Mouse (Mus musculus) frontal cortex, adult 2 months (tissue): ENCODE data around the gene Akt1s1. TPM values are rescaled to one million over a fixed set of nuclear protein-coding genes. Genes with fewer than 3 reads are reported as not detected.

ENCODE experiments used
- DNase-seq, 2 experiments: peaks; one replicate each; pipeline ENCODE4 v3.0.0; 2022; ENCODE audit warnings: low spot score in 1 of 2; ENCODE audit errors: extremely low spot score in 1 of 2
- polyA plus RNA-seq: library from polyadenylated mRNA; depleted of rRNA; stranded (reverse); fragments of >200 nt; gene quantifications from 2 replicates; pipeline ENCODE4 v1.2.3, GENCODE M21; 2012

Akt1s1 gene
- polyA plus RNA-seq, 1 experiment = 87.0 TPM

DNA sequence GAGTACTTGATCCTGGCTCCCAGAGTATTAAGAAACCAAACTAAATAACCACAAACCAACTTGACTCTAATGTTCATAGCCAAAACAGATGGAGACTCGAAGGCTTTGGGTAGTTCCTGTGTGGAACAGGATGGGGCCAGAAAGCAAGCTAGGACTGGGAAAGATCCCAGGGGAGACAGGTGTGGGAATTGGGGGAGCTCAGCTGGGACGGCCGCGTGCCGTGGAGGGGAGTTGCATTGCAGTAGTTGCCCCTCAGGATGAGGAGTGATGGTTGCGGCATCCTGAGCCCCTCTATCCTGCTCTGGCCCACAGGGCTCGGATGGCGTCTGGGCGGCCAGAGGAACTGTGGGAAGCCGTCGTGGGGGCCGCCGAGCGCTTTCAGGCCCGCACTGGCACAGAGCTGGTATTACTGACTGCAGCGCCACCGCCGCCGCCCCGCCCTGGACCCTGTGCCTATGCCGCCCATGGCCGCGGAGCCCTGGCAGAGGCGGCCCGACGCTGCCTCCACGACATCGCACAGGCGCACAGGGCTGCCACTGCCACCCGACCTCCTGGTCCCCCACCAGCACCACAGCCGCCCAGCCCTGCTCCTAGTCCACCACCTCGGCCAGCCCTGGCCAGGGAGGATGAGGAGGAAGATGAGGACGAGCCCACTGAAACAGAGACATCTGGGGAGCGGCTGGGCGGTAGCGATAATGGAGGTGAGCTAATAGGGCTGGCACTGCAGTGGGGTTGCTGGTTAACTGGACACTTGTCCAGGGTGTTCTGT is 3.7 kb downstream of the Akt1s1 start:
- DNase-seq = no peak

DNA sequence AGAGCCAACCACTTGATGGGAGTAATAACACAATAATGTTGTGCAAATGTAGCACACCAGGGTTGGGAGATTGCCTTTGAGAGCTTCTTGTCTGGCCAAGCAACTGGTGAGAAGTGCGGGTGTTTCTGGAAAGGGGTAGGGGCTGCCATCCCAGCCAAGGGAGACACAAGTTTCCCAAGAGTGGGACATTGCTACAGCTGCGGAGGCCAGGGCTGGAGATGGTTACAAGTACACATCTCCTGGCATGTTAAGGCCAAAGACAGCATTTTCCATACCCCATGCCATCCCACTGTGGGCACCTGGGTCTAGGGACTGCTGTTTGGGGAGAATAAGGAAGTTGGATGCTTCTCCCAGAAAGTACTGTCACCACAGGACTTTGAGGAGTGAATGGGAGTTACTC is 4.3 kb downstream of the Akt1s1 start:
- DNase-seq = no peak

DNA sequence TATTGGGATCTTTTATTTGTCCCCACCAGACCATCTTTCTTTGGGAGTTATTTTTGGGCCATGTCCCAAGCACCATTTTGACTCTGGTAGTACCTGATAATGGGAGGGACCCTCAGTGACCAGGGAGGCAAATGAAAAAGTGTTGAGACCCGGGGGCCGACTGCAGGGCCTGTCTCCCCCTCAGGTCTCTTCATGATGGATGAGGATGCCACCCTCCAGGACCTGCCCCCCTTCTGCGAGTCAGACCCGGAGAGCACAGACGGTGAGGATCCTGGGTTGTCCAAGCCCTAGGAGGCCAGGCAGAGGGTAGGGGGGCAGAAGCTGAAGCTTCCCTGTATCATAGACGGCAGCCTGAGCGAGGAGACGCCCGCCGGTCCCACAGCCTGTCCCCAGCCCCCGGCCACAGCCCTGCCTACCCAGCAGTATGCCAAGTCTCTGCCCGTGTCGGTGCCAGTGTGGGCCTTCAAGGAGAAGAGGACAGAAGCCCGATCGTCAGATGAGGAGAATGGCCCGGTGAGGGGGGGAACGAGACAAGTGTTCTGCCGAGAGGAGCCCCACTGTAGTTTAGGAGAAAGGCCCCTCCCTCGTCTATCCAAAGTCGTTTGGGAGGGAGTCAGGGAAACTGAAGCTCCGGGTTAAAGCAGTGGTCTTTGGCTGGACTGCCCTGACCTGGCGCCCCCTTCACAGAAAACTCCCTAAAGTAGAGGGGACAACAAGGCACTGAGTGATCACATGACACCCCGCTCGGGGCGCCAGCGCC is 5.0 kb downstream of the Akt1s1 start:
- DNase-seq = no peak

DNA sequence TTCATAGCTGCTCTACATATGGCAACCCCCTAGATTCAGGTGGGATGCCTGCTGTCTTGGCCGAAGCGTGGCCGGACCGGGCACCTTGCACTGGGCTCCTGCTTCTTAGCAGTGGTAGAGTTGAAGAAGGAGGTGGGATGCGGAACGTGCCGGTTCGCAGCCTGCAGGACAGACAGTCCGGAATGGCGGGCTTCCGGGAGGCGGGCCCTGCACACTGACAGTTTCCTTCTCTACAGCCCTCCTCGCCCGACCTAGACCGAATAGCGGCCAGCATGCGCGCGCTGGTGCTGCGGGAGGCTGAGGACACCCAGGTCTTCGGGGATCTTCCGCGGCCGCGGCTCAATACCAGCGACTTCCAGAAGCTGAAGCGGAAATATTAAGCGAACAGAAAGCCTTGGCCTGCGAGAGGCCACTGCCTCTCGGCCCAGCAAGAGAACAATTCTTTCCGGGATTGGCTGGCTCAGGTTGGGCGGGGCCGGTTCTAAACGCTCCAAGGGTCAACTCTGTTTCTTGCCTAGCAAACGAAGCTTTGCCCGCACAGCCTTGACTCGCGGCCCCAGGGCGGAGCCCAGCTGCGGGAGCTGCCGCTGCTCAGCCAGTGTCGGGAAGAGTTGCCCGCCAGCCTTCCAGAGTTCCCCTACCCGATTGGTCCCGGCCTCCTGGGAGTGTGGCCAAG is 5.7 kb downstream of the Akt1s1 start:
- peak in 1 of 2 experiments; percentile 71 for DNase-seq

DNA sequence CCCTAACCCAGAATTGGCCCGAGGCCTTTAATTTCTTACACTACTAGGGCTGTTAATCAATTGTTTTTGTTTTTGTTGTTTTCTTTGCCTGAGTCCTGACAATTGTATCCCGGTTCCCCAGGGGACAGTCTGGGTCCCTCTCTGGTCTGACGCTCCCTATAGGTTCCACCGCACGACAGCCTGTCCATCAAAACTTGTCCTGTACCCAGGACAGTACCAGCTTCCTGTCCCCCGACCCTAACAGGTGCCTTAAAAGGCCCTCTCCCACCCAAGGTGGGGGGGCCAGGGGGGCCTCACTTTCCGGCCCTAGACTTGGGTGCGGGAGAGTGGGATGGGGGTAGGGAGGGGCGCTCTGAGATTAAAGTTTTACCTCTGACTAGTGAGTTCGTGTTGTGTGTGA is 6.2 kb downstream of the Akt1s1 start:
- no peak for DNase-seq

DNA sequence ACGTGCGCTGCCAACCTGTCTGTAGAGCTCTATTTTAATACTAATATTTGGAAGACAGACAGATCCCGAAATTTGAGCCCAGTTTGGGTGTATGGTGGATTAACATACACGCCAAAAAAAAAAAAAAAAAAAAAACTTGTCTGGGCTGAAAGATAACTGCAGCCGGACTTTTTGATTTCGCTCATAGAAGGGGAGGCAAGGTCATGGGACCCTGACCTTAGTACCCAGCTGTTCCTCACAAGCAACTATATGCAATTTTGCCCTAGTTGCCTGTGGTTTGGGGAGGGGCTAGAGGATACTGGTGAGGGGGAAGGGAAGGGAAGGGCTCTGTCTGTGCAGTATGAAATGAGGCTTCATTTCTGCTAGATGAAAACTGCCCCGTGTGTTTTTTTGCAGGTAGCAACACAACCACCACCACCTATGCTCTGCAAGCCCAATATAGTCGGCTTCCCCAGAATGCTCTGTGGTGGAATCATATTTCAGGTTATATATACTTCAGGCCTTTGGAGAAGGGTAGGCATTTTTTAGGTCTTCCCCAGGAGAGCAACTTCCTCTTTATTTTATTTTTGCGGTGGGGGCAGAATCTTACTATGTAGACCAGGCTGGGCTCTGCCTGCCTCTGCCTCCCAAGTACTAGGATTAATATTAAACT is 7.6 kb downstream of the Akt1s1 start:
- no peak for DNase-seq

DNA sequence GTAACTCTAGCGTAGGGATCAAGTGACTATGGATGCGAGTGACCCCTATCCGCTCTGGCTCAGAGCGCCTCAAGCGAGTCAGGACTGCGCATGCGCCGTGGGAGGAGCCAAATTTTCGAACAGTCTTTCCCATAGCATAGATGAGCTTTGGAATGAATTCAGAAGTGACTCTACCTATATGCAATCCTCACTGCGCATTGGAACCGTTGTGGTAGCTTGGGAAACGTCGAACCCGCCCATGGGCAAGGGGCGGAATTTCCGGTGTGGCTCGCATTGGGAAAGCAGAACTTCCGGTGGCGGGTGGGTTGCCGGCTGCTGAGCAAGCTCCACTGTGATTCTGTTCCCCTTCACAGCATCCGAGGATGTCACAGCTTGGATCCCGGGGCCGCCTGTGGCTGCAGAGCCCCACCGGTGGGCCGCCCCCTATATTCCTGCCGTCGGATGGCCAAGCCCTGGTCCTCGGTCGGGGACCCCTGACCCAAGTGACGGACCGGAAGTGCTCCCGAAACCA is 8.3 kb downstream of the Akt1s1 start, which contains the start of gene Pnkp:
Gene Pnkp (plus strand): TSS at position 98 of the 511 bp plus-strand sequence.
- DNase-seq = peak; percentile 93 to 96

DNA sequence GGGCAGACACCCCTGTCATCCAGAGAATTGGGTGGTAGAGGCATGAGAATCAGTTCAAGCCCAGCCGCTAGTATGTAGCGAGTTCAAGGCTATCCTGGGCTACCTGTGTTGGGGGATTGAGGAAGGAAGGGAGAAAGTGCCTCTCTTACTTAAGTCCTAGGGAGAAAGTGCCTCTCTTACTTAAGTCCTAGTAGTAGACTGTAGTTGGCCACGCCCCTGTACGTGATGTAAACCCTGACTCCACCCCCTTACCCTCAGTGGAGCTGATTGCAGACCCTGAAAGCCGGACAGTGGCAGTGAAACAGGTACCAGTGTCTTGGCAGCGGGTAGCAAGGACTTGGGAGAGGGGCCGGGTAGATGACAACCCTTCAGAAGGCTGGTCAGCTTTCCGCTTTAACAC is 9.1 kb downstream of the Akt1s1 start:
- DNase-seq = no peak

DNA sequence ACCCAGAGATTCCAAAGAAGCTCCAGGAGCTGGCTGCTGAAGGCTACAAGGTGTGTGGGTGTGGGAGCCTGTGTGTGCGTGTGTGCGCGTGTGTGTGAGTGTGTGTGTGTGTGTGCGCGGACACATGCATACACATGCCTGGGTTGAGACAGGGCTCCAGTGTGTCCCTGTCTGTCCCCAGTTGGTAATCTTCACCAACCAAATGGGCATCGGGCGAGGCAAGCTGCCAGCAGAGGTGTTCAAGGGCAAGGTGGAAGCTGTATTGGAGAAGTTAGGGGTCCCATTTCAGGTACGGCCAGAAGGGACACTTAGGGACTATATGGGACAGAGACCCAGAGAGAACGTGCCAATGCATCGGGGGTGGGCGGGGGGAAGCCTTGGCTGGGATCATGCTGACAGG is 11.1 kb downstream of the Akt1s1 start:
- no peak for DNase-seq

DNA sequence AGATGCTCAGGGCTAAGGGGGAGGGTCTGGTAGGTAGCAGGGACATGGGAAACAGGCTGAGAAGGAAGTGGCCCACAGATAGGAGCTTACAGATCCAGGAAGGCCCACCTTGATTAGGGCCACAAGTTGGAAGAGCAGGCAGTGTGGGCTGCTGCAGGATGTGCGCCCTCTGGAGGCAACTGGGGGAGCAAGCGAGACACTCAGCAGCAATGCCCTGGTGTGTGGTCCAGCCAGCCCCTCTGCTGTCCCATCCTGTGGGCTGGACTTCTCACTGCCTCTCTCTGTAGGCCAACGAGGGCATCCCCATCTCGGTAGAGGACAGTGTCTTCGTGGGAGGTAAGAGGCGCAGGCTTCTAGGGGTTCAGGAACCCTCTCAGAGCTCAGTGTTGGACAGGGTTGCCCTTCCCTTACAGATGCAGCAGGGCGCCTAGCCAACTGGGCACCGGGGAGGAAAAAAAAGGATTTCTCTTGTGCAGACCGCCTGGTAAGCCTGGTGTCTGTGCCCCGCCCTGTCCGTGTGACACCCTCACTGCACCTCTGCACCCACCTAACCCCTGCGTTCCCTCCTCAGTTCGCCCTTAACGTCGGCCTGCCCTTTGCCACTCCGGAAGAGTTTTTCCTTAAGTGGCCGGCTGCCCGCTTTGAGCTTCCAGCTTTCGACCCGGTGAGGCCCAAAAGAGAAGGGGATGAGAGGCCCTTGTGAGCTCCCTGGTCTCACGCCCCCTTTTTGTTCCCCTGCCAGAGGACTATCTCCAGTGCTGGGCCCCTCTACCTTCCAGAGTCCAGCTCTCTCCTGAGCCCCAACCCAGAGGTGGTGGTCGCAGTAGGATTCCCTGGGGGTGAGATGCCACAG is 12.0 kb downstream of the Akt1s1 start:
- peak in 1 of 2 experiments; percentile 71 for DNase-seq

DNA sequence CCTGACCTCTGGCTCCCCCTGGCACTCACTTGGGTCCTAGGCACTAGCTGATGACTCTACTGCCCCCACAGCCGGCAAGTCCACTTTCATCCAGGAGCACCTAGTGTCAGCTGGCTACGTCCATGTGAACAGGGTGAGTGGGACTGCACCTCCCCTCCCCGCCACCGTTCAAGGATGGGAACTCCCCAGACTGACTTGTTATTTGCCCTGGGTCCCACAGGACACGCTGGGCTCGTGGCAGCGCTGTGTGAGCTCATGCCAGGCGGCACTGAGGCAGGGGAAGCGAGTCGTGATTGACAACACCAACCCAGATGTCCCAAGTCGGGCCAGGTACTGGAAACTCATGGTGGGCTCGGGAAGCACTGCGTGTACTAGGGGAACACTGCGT is 12.6 kb downstream of the Akt1s1 start:
- no peak for DNase-seq

DNA sequence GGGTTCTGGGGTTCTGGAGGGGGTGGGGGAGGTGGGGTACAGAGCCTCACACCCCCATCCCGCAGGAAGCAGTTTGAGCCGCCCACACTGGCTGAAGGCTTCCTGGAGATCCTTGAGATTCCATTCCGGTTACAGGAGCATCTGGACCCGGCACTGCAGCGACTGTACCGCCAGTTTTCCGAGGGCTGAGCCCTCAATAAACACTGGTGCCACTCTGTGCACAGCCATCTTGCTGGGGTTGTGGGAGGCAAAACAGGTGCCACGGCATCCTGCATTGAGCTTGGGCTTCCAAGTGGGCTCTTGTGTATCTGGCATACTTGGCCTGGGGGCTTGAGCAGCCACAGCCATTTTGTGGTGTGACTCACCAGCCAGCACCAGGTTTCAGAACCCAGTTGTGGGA is 13.6 kb downstream of the Akt1s1 start:
- DNase-seq = no peak

DNA sequence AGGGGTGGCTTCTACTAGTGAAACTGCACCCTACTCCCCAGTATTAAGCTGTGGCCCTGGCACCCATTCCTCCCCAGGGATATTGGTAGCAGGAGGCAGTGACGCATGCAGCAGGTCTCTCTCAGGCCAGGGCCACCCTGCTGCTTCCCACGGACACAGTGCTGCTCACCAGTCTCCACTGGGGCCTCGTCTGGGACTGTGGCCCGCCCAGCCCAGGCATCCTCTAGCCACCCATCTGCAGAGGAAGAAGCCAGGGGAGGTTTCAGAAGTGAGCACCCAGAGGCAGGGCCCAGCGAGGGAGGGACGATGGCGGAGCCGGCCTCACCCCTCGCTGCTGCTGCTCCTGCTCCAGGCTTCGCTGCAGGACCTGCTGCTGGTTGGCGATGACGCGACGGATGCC is 14.4 kb downstream of the Akt1s1 start:
- no peak for DNase-seq

DNA sequence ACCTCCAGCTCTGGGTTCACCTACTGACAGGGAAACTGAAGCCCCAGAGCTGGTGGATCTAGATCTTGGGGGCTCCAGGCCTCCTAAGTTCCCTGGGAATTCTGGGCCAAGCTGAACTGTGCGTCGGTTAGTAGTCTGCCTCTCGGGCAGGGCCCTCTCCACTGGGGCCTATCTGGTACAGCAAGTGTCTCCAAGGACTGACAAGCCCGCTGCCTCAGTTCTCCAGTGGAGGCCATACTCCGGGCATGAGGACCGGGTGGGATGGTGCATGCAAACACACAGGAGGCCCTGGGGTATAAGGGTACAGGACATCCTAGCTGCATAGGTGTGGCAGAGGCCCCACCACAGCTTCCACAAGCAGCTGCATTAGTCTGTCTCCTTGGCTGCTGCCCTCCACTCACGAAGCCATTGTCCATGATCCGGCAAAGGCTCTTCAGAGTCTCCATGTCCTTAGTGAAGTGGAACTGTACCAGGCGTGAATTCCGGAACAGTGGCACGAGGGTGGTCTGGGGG is 15.2 kb downstream of the Akt1s1 start:
- DNase-seq = no peak

DNA sequence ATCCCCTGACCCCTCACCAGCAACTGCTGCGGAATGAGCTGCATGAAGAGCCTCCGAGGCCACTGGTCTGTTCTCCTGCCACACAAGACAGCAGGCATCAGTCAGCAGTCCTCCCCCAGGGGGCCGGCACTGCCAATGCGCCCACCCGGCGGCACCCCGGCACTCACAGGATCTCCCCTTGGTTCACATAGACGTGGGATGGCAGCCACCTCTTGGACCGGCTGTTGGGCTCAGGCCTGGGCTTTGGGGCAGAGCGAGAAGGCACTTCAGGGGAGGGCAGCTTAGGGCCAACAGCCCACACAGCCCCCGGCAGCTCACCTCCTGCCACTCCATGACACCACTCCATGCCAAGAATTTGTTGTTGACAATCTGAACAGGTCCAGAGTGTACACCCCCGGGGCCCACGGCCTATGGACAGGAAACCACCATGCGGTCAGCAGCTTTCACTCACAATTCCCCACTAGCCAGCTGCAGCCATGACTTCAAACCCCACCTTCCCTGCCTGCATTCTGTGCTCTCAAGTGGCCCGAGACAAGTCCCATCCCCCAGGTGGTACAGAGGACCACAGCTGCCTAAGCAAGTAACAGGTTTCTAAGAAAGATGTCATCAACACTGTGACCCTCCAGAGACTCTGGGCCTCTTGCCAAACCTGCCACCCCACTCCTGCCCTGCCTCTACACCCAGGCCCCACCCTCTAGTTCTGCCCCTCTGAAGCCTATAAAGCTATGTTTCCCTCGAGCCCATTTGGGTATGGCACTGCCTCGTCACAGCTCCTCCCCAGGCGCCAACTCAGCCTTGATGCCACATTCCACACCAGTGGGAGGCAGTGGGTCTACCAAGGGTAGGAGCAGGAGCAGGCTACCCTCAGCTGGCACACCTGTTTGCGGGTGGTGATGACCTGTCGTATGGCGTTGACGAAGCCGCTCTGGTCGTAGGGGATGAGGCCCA is 16.1 kb downstream of the Akt1s1 start:
- DNase-seq = no peak

DNA sequence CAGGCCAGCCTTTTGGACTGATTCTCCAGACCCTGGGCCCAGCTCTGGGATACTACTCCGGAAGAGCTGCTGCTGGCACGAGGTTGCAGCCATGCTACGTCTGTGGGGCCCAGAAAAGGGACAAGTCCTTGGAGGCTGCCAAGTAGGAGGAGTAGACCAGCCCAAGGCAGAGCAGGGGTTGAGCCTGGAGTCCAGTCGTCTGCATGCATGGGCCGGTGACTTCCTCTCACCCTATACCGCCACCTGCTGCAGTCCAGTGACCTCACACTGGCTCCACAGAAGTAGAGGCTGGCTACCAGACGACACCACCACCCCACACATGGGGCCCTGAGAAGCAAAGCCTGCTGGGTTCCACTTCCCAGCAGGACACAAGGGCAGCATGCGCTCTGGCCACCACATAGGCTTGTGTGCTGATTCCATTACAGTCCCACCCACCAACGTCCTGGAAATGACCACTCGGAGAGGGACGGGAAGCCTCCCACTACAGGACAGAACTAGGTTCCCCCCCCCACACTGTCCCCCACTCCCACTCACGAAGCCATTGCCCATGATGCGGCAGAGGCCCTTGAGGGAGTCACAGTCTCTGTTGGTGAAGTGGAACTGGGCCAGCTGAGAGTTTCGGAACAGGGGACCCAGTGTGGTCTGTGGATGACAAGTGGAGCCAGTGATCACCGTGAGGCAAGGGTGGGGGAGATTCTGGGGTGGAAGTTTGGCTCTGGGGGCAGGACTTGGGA is 17.7 kb downstream of the Akt1s1 start:
- no peak for DNase-seq

DNA sequence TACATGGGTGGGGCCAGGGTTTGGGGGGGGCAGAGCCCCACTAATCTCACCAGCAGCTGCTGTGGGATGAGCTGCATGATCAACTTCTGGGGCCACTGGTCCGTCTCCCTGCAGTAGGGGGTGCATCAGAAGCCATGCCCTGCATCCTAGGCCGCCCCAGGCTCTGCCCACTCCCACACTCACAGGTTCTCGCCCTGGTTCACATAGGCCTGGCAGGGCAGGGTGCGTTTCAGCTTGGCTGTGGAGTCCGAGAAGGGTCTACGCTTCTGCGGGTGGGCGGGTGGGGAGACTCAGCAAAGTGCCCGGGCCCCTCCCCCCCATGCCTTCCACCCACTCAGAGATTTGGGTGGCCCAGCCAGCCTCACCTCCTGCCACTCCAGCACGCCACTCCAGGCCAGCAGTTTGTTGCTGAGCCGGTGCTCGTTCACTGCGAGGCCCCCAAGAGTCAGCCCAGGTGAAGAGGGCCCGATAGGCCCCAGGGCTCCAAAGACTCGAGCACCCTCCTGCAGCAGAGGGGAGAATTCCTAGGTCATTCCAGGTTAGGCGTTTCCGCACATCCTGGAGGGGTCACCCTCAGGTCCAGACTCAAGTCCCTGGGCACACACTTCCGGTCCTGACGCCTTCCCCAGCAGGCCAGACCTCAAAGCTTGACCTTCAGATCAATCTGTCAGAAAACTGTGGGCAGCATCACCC is 18.4 kb downstream of the Akt1s1 start:
- no peak for DNase-seq
